Mouse (Mus musculus) brown adipose tissue, adult 24 weeks (tissue): ENCODE measurements around the gene Rtp1. TPM values are rescaled to one million over a fixed set of nuclear protein-coding genes. Genes with fewer than 3 reads are reported as not detected.

ENCODE experiments used
- H3K27ac ChIP-seq: fragments of 200-500 bp; replicated peaks from 2 replicates; pipeline ENCODE4 v1.5.1; 2012; ENCODE audit warnings: low read depth, mild to moderate bottlenecking, low read length
- H3K4me1 ChIP-seq: fragments of 200-500 bp; 2 replicates; pipeline ENCODE4 v1.6.1; 2012; ENCODE audit warnings: low read length, mixed read lengths; ENCODE audit not compliant: control insufficient read depth, insufficient read depth, insufficient read length
- H3K4me3 ChIP-seq: fragments of 200-500 bp; 2 replicates; pipeline ENCODE4 v1.5.1; 2012; ENCODE audit warnings: low read depth, mild to moderate bottlenecking, low read length, moderate library complexity; ENCODE audit not compliant: insufficient read depth
- polyA plus RNA-seq: library from polyadenylated mRNA; stranded (reverse); fragments of >200 nt; gene quantifications from 2 replicates; pipeline ENCODE4 v1.2.4, GENCODE M21; 2012; ENCODE audit not compliant: missing spikeins, insufficient read depth, insufficient read length

Gene Rtp1
- polyA plus RNA-seq, 1 experiment, result not detected

DNA sequence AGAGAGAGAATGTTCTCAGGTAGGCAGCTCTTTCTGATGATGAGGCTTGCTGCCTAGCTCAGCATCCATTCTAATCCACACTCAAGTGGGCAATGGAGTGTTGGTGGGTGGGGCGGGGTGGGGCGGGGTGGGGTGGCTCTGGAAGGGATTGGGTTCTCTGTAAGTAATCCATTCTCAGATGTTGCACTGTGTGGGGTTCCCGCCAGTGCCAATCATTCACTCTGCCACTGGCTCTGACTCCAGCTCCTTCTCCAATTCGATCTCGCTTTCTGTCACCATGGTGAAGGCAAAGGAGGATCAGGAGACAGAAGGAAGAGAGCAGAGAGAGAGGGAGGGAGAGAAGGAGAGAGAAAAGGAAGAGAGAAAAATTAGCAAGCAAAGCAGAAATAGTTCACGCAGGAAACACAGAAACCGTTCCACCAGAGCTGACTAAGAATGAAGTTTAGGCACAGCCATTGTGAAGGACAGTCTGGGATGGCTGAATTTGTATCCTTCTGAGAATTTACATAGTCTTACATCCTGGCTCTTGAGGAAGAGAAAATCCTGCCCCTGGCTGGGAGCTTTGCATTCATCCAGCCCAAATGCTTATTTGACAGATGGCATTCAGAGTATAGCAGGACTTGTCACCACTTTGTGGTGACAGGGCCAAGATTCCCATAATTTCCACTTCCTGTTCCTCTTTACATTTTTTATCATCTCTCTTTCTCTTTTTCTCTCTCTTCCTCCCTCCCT, 51.1 kb downstream of the Rtp1 start:
- H3K4me1 ChIP-seq, result no peaks in the 10 kb centered on the region
- no peak overlapping the region for H3K27ac ChIP-seq
- no peak overlapping the region for H3K4me3 ChIP-seq

DNA sequence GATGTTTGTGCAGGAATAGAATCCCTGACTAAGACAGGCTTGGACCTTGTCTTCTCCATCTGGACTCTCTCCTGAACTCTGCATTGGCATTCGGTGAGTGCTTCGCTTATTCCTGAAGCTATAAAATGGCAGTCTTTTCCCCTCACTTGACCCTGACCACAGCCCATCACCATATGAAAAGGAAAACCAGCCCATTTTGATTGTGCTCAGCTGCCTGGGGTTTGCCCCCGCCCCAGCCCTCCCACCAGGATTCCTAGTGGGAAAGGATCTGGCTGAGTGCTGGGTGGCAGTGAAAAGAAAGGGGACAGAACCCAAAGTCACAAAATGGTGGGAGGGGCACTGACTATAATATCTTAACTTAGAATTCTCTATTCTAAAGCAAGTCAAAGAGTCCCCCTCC, 53.3 kb downstream of the Rtp1 start:
- no peak overlapping the region for H3K4me3 ChIP-seq
- H3K4me1 ChIP-seq, result no peaks in the 10 kb centered on the region

DNA sequence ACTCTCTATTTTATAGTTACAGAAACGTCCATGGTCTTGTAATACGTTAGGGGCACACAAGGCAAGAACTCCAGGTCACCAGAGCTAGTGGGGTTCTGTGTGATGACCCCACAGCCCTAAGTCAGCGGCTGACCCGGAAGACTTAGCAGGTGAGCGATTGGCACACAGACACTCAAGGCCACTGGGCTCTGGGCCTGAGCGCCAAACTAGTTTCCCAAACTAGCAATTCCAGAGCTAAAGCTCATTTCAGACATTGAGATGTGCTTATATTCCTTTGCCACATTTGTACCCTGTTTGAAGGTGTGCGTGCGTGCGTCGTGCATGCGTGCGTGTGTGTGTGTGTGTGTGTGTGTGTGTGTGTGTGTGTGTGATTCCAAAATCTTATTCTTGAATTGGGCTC, 53.9 kb downstream of the Rtp1 start:
- Histone ChIP-seq H3K4me3 (no peak overlapping the region), H3K27ac (no peak overlapping the region), H3K4me1 (no peaks in the 10 kb centered on the region)

More for the DNA sequence above, 53.3 kb downstream of the Rtp1 start:
- H3K27ac ChIP-seq, result no peak overlapping the region

DNA sequence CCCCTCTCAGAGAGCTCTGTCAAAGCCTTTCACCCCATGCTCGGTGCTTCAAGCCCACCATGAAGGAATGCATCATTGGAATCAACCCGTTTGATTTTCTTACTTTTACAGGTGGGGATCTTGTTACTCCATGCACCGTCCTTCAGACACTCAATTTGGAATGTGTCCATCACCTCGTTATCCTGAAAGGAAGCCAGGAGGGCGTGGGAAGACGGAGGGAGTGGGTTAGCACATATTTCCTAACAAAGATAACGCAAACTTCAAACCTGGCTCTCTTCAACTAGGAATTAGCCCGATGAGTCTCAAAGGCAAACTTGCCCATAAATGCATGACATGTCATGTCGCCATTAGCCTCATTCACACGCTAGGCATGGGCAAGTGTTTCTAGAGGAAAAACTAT, 54.4 kb downstream of the Rtp1 start:
- no peaks in the 10 kb centered on the region for H3K4me1 ChIP-seq
- H3K4me3 ChIP-seq, result no peak overlapping the region

More for the DNA sequence above, 54.4 kb downstream of the Rtp1 start:
- no peak overlapping the region for H3K27ac ChIP-seq

Other genes starting within 250 kb of the Rtp1 start
- gene St6gal1, start 204.4 kb upstream of the Rtp1 start, polyA plus RNA-seq, result 7.3 and 8.6 TPM in 2 replicates
- 7.4 and 9.5 TPM in 2 replicates for gene Rtp4, start 91.2 kb downstream of the Rtp1 start, polyA plus RNA-seq
- gene Masp1, start 91.7 kb downstream of the Rtp1 start, polyA plus RNA-seq, result 0.58 TPM in 1 of 2 replicates, not detected in the other